Mouse (Mus musculus) yolk sac, embryonic 10.5 days (tissue): ENCODE measurements around the gene Fam160a1.
A peak's percentile ranks its signal among the peaks of the same experiment; 100 is the strongest.

ENCODE experiments used
- DNase-seq: peaks from one replicate; pipeline ENCODE4 v3.0.0-alpha.2; 2017; ENCODE audit warnings: low spot score

The Fam160a1 gene

GRCm38 (mm10) chr3:85817191-85817590 lies at the start of gene Fam160a1:
Fam160a1 (minus strand) TSS chr3:85817291.
- no peak for DNase-seq

GRCm38 (mm10) chr3:85863996-85864395 lies 46.9 kb upstream of the Fam160a1 start:
- peak; percentile 26 for DNase-seq

DNA sequence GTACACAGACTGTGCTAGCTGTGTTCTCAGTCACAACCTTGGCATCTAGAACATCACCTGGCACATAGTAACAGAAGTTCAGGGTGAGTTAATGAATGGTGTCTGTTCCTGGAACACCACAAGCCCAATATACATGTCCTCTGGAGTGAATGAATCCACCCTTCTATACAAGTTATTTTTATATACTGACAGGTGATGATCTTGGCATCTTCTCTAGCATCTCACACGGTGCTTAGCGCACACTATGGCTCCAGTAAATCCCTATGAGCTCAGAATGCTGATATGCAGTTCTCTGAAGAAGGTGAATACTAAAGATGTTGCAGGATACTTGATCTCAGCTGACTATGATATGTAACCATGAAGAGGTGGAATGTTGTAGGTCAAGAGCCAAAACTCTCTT lies 45.8 kb upstream of the Fam160a1 start:
- no peak for DNase-seq

- no peak for DNase-seq
These were observed 43.9 kb upstream of the Fam160a1 start for GRCm38 (mm10) chr3:85860996-85861395.

DNA sequence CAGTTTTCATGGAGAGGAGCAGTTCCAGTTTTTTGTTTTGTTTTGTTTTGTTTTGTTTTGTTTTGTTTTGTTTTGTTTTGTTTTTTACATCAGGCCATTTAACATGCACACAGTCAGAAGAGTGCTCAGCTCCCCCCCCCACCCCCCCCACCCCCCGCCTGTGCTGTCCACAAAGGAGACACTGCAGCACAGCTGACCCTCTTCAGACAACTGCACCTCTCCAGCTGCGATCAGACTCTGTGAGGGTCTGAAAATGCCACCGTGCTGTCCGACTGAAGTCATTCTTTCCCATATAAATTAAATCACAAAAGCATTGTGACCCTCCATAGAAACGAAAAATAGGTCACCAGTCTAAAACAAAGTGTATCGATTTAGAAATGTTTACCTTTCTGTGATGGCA lies 42.2 kb upstream of the Fam160a1 start:
- no peak for DNase-seq

- DNase-seq: no peak
These were observed 41.3 kb upstream of the Fam160a1 start for GRCm38 (mm10) chr3:85858140-85859135.

- DNase-seq: no peak
These were observed 40.0 kb upstream of the Fam160a1 start for GRCm38 (mm10) chr3:85857083-85857482.

GRCm38 (mm10) chr3:85855947-85856346 lies 38.9 kb upstream of the Fam160a1 start:
- no peak for DNase-seq

DNA sequence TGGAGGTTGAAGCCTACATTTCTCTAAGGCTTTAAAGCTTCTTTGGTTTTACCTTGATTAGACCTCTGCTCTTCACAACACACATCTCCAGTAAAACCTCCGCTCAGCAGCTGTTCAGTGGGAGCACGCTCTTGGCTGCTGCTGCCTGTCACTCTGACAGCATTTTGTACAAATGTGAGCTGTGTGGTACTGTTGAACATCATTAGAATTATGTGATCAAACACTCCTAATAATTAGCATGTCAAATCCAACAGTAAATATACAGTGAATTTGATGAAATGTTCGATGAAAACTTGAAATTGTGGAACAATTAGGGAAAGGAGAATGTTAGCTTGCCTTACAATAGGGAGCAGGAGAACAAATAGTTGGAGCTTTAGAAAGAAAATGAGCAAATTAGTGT lies 38.0 kb upstream of the Fam160a1 start:
- DNase-seq: no peak

- no peak for DNase-seq
These were observed 37.1 kb upstream of the Fam160a1 start for GRCm38 (mm10) chr3:85854143-85854542.

DNA sequence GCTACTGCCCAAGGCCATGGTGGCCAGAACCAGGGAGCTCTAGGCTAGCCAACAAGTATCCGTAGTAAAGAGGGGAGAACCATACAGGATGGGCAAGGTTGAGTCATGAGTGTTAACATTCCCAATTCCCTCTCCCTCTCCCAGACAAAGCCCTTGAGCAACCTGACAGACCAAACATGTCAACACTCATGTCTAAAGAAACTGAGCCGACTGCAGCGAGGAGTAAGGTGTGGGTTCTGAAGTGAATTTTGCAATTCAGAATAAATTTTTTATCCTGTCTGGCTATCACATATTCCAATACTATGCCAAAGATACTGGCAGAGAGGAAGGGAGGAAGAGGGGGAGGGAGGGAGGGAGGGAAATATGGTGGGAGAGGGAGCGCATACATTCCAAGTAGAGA lies 36.6 kb upstream of the Fam160a1 start:
- DNase-seq: no peak

- DNase-seq: no peak
These were observed 33.0 kb upstream of the Fam160a1 start for GRCm38 (mm10) chr3:85850079-85850478.

- no peak for DNase-seq
These were observed 29.2 kb upstream of the Fam160a1 start for GRCm38 (mm10) chr3:85846316-85846715.

GRCm38 (mm10) chr3:85845341-85845740 lies 28.2 kb upstream of the Fam160a1 start:
- DNase-seq: no peak

DNA sequence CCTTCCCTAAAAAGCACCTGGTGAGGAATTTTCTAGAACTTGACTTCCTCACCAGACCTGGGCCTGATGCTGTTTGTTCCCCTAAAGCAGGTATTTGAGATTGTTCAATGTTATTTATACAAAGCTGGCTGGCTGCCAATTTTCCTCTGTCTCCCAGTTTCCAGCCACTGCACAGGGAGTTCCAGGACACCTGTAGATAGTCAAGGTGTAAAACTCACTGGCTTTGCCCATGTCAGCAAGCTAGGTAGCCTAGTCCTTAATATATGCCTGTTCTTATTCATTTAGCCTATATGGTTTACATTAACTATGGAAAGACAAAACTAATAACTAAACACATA lies 25.8 kb upstream of the Fam160a1 start:
- DNase-seq: no peak

GRCm38 (mm10) chr3:85842177-85842880 lies 25.2 kb upstream of the Fam160a1 start:
- no peak for DNase-seq

DNA sequence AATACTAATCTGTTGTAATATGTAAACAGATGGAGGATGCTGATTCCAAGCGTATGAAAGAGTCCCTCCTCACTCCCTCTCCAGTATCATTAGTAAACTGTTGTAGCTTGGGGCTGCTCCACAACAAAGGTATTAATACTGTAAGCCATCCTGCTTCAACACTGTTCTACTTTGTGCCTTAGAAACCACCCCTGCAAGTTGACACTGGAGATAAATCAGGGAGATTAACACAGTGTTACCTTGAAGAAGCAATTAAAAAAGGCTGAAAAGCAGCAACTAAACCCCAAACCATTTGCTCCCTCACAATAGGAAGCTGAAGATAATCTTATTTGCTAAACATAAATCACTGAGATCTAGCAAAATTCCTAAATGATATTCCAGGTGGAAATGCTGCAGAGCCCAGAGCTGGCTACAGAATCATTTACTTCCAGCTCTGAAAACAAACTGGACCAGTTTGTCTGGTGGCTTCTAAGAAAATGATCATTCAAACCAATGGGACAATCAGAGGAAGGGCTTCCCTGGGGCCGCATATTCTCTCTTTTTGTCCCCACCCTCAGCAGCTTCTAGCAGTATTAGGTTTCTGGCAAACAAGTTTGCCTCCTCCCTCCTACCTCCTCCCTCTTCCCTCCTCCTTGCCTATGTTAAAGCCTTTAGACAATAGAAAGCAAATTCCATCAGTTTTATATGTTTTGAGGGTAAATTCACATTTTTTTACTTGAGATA lies 24.5 kb upstream of the Fam160a1 start:
- no peak for DNase-seq

- DNase-seq: no peak
These were observed 16.5 kb upstream of the Fam160a1 start for GRCm38 (mm10) chr3:85833627-85834026.

- no peak for DNase-seq
These were observed 15.5 kb upstream of the Fam160a1 start for GRCm38 (mm10) chr3:85832490-85833155.

GRCm38 (mm10) chr3:85831785-85832184 lies 14.7 kb upstream of the Fam160a1 start:
- DNase-seq: no peak

DNA sequence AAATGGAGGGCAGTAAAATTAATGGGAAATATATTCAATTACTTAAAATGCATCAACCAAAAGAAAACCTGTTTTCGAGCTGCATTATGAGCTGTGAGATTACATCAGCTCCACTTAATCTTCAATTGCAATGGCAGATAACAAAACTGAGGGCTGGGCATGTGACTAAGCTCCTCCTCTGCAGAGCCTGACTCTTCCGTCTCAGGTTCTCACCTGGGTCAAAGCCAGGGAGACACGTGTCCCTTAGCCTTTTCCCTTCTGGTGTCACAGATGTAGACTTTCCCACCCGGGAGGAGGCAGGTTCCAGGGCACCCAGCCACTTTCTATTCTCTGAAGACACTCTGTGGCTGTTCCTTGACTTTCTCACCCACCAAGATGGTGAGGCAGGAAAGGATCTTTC lies 12.0 kb upstream of the Fam160a1 start:
- DNase-seq: no peak

GRCm38 (mm10) chr3:85827815-85828214 lies 10.7 kb upstream of the Fam160a1 start:
- no peak for DNase-seq
